Mouse (Mus musculus) lung, adult 2 months (tissue): Measurements from ENCODE around the gene Hibch.

Experiments used
- CTCF ChIP-seq: fragments of 200-500 bp; IDR thresholded peaks from 2 replicates; pipeline ENCODE4 v1.5.1; 2011; ENCODE audit warnings: mild to moderate bottlenecking, low read length, control low read depth; ENCODE audit not compliant: insufficient read depth
- POLR2A ChIP-seq: fragments of 200-500 bp; IDR thresholded peaks from 2 replicates; pipeline ENCODE4 v1.6.1; 2011; ENCODE audit warnings: low read depth, mild to moderate bottlenecking, control low read depth, low read length, borderline replicate concordance; ENCODE audit errors: extremely low read depth

- TF ChIP-seq POLR2A (no peak), CTCF (no peak)
These were observed 103.2 kb downstream of the Hibch start for GRCm38 (mm10) chr1:52947895-52948294.
